8 mouse cellular contexts compared by ENCODE assay signal in genomic region chr11:96034596-96035052, GRCm38 (mm10). TPM values are rescaled to one million over a fixed set of nuclear protein-coding genes. Genes with fewer than 3 reads are reported as not detected.
DNase-seq lines count a peak whose midpoint lies in the region; ATAC-seq lines count a peak whose summit lies in the region.

Gene Snf8 (plus strand): TSS chr11:96034885.

- H3K36me3 ChIP-seq in hindbrain, embryonic 15.5 days: peaks cover 15% of the 10 kb centered on the region

- H3K9me3 ChIP-seq in hindbrain, embryonic 15.5 days: no peaks in the 10 kb centered on the region

- peak; percentile 85; the same call in 1 of the 2 replicates for ATAC-seq in hindbrain, embryonic 15.5 days (ENCODE audit: low FRiP score, low read depth)

- H3K27me3 ChIP-seq in hindbrain, embryonic 15.5 days: no peaks in the 10 kb centered on the region

- H3K9ac ChIP-seq in hindbrain, embryonic 15.5 days: peak within 1 kb of the TSS; percentile 60

- peak within 1 kb of the TSS; percentile 72 for H3K27ac ChIP-seq in hindbrain, embryonic 15.5 days (replicated peaks)

- peak within 1 kb of the TSS; percentile 91 for H3K4me2 ChIP-seq in hindbrain, embryonic 15.5 days

- H3K4me1 ChIP-seq in hindbrain, embryonic 15.5 days (replicated peaks): peaks cover 25% of the 10 kb centered on the region

- WGBS in hindbrain, embryonic 15.5 days: under 1% methylated on average over 29 of the region's 29 CpGs

- DNase-seq in R1 (ENCODE audit: low read depth, low spot score): peak; percentile 97
- DNase-seq in cerebellum, postnatal 25 days: peak; percentile 98
- peak; percentile 95 for DNase-seq in frontal cortex, postnatal 36 days (ENCODE audit: low spot score in 2 of 2)
- DNase-seq in left cerebral cortex, adult 11 months (ENCODE audit: low spot score): peak; percentile 91
- peak; percentile 96 for DNase-seq in lung, postnatal 4 days
- peak; percentile 88 for DNase-seq in retina, postnatal 7 days (ENCODE audit: low read depth, low spot score)
- DNase-seq in urinary bladder, adult 2 months (ENCODE audit: low spot score): peak; percentile 88

- H3K4me3 ChIP-seq in hindbrain, embryonic 15.5 days: peak within 1 kb of the TSS; percentile 86

RNA-seq across cellular contexts. Expression of gene Snf8, which starts in this region (rescaled TPM):
- 128 and 129 TPM in 2 replicates for polyA plus RNA-seq in hindbrain, embryonic 15.5 days (2015; fragmentation: Nextera tagmentation; extraction: Ambion mirVana)
- 50.3 and 53.7 TPM in 2 replicates for polyA plus RNA-seq in urinary bladder, adult 2 months (2012; rRNA removed)

Comparison
In these comparisons a context has a peak if more than half of its experiments do, and no peak if none do; other contexts are left out.
1. Peak in every context shown above with its lines: DNase-seq, ATAC-seq, H3K4me3 ChIP-seq and H3K27ac ChIP-seq.